Mouse (Mus musculus) limb, embryonic 15.5 days (tissue): ENCODE measurements around the gene Celsr3. TPM values are rescaled to one million over a fixed set of nuclear protein-coding genes. Genes with fewer than 3 reads are reported as not detected.

Experiments used
- ATAC-seq: fragments of 200-750 bp; cut with Nextera tagmentation; 2 replicates; pipeline ENCODE4 v1.8.0; 2017; ENCODE audit warnings: low read depth, moderate TSS enrichment; ENCODE audit not compliant: insufficient number of reproducible peaks, low FRiP score, low TSS enrichment
- H3K27ac ChIP-seq: fragments of 300-500 bp; sonication (generic); 2 replicates; pipeline ENCODE4 v1.5.1; 2015; ENCODE audit warnings: moderate library complexity, mild to moderate bottlenecking, inconsistent platforms
- H3K27me3 ChIP-seq: fragments of 300-500 bp; sonication (generic); 2 replicates; pipeline ENCODE4 v1.6.1; 2015; ENCODE audit warnings: inconsistent platforms
- H3K36me3 ChIP-seq: fragments of 300-500 bp; sonication (generic); 2 replicates; pipeline ENCODE4 v1.6.1; 2015; ENCODE audit warnings: inconsistent platforms
- H3K4me1 ChIP-seq: fragments of 300-500 bp; sonication (generic); 2 replicates; pipeline ENCODE4 v1.6.1; 2015; ENCODE audit warnings: inconsistent platforms
- H3K4me2 ChIP-seq: fragments of 300-500 bp; sonication (generic); 2 replicates; pipeline ENCODE4 v1.6.1; 2015; ENCODE audit warnings: mild to moderate bottlenecking, inconsistent platforms
- H3K4me3 ChIP-seq: fragments of 300-500 bp; sonication (generic); 2 replicates; pipeline ENCODE4 v1.5.1; 2015; ENCODE audit warnings: mild to moderate bottlenecking, inconsistent platforms
- H3K9ac ChIP-seq: fragments of 300-500 bp; sonication (generic); 2 replicates; pipeline ENCODE4 v1.6.1; 2015; ENCODE audit warnings: inconsistent platforms
- H3K9me3 ChIP-seq: fragments of 300-500 bp; sonication (generic); 2 replicates; pipeline ENCODE4 v1.6.1; 2016; ENCODE audit warnings: inconsistent platforms
- WGBS: fragments of 180-500 bp; shearing (Covaris S2); methylation state at CpG from one replicate; pipeline ENCODE4 v1.1.7; 2015; 5-methylcytosine and 5-hydroxymethylcytosine counted together
- polyA plus RNA-seq: library from polyadenylated mRNA; unstranded; fragments of >200 nt; fragmentation: Nextera tagmentation; extraction: Ambion mirVana; gene quantifications from 2 replicates; pipeline ENCODE4 v1.2.1, GENCODE M21; 2015

Gene Celsr3
- polyA plus RNA-seq = 0.08 and 0.09 TPM in 2 replicates

- no peaks in the 10 kb centered on the region for H3K9me3 ChIP-seq
- H3K4me1 ChIP-seq = peaks cover 23% of the 10 kb centered on the region
- peaks cover 82% of the 10 kb centered on the region for H3K27me3 ChIP-seq
- H3K27ac ChIP-seq = no peak within 1 kb of the TSS
- H3K4me2 ChIP-seq = peak within 1 kb of the TSS; percentile 85
- peak within 1 kb of the TSS; percentile 39 for H3K4me3 ChIP-seq
- whole genome bisulfite sequencing = 4% methylated on average over 54 of the region's 70 CpGs
- H3K9ac ChIP-seq = no peak within 1 kb of the TSS
- H3K36me3 ChIP-seq = no peaks in the 10 kb centered on the region
- ATAC-seq = no peak
Observed at GRCm38 (mm10) chr9:108825820-108826699, at the start of gene Celsr3. Gene Celsr3 (plus strand): TSS chr9:108826320.

GRCm38 (mm10) chr9:108776614-108777013, 49.5 kb upstream of the Celsr3 start:
- H3K4me2 ChIP-seq = no peak overlapping the region
- no peak overlapping the region for H3K27ac ChIP-seq
- no peak overlapping the region for H3K4me3 ChIP-seq
- no peaks in the 10 kb centered on the region for H3K36me3 ChIP-seq
- no peaks in the 10 kb centered on the region for H3K4me1 ChIP-seq
- no peaks in the 10 kb centered on the region for H3K27me3 ChIP-seq
- WGBS = 73% methylated on average over 4 of the region's 4 CpGs
- no peaks in the 10 kb centered on the region for H3K9me3 ChIP-seq
- H3K9ac ChIP-seq = no peak overlapping the region
- no peak for ATAC-seq

GRCm38 (mm10) chr9:108777276-108777675, 48.8 kb upstream of the Celsr3 start:
- Histone ChIP-seq H3K4me3 (no peak overlapping the region), H3K9ac (no peak overlapping the region), H3K9me3 (no peaks in the 10 kb centered on the region), H3K27me3 (no peaks in the 10 kb centered on the region), H3K4me2 (no peak overlapping the region), H3K36me3 (no peaks in the 10 kb centered on the region), H3K27ac (no peak overlapping the region), H3K4me1 (no peaks in the 10 kb centered on the region)
- ATAC-seq = no peak
- 78% methylated on average over 4 of the region's 4 CpGs for WGBS

GRCm38 (mm10) chr9:108780959-108781358, 45.2 kb upstream of the Celsr3 start:
- H3K4me2 ChIP-seq = no peak overlapping the region
- no peak overlapping the region for H3K27ac ChIP-seq
- H3K4me3 ChIP-seq = no peak overlapping the region
- H3K4me1 ChIP-seq = peaks cover 17% of the 10 kb centered on the region
- no peaks in the 10 kb centered on the region for H3K9me3 ChIP-seq
- no peaks in the 10 kb centered on the region for H3K27me3 ChIP-seq
- 61% methylated on average over 5 of the region's 5 CpGs for WGBS
- no peak overlapping the region for H3K9ac ChIP-seq
- no peak for ATAC-seq
- no peaks in the 10 kb centered on the region for H3K36me3 ChIP-seq

- Histone ChIP-seq H3K4me1 (peaks cover 24% of the 10 kb centered on the region), H3K36me3 (no peaks in the 10 kb centered on the region), H3K9ac (no peak overlapping the region), H3K27me3 (no peaks in the 10 kb centered on the region), H3K4me2 (no peak overlapping the region), H3K27ac (no peak overlapping the region), H3K4me3 (no peak overlapping the region), H3K9me3 (no peaks in the 10 kb centered on the region)
- ATAC-seq = no peak
- 69% methylated on average over 4 of the region's 4 CpGs for WGBS
Observed at GRCm38 (mm10) chr9:108781891-108782290, 44.2 kb upstream of the Celsr3 start.

DNA sequence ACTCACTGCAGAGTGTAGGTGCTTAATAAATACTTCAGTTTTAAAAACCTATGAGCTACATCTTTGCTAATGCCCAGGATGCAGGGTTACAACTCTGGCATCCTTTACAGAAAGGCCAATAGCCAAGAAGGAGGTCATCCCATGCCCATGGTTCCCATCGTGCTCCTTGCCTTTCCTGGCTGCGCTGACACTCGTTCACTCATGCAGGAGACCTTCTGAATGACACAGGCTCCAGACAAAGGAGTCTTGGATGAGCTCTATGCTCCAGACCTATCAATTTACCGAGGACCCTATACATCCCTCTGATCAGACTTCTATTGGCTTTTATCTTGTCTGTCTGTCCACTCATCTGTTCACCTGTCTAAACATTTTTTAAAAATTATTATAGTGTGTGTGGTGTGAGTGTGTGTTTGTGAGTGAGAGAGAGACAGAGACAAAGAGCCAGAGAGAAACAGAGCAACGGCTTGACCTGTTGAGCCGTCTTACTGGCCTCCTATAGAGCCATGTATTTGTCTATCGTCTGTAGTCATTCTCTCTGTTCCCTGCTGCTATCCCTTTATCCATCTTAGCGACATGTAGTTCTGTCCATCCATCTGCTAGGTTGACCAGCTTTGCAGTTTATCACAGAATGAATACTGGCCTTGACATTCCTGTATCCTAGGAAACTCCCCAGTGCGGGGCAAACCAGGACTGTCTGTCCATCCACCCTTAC, 43.1 kb upstream of the Celsr3 start:
- Histone ChIP-seq H3K36me3 (no peaks in the 10 kb centered on the region), H3K4me2 (peak overlapping the region; percentile 77), H3K27ac (peak overlapping the region; percentile 61; the same call in 1 of the 2 replicates), H3K4me3 (peak overlapping the region; percentile 85), H3K9ac (0 out of 2 replicates have a peak overlapping the region, but pooled peaks have one; percentile 23), H3K9me3 (no peaks in the 10 kb centered on the region), H3K4me1 (peaks cover 26% of the 10 kb centered on the region), H3K27me3 (no peaks in the 10 kb centered on the region)
- ATAC-seq = no peak
- WGBS = 27% methylated on average over 9 of the region's 9 CpGs

DNA sequence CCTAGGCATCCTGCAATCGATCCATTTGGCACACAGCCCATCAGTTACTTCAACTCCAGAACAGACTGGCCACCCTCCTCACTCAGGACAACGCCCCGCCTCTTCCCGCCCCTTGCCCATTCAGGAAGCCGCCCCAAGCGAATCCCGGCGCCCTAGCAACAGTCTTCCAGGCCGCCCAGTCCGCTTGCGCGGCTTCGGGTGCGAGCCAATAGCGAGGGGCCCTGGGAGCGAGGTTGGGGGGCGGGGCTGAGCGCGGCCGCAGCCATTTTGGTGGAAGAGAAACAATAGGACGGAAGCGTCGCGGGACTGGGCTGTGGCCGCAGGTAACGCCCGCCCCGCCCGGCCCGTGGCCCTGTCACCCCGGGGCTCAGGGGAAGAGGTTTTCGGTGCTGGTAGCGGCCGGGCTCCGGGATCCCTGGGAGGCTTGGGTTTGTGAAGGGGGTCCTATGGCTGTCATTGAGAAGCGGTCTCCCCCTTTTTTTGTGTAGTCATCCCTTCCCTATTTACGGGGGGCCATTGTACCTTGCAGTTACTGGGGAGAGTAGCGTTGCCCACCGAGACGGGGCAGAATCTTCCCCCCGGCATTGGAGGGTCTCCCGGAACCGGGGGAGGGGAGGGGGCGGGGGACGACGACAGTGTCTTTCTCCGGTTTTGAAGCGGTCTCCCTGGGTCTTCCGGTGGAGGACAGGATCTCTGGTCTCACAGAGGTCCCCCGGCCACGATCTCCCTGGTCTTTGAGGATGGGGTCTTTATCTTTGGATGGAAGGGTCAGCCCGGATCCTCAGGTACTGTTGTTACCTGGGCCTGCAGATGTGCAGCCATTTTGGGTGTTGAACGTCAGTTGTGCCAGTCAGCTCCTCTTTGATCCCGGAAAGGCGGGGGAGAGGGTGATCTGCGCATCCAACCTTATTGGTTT, 42.3 kb upstream of the Celsr3 start, which contains the start of gene Ip6k2:
Gene Ip6k2 (plus strand): TSS at position 249 of the 916 bp plus-strand sequence.
- WGBS = under 1% methylated on average over 56 of the region's 56 CpGs
- H3K36me3 ChIP-seq = 0 out of 2 replicates have a peak, but pooled peaks cover 2% of the 10 kb centered on the region
- no peaks in the 10 kb centered on the region for H3K9me3 ChIP-seq
- peak within 1 kb of the TSS; percentile 87 for H3K9ac ChIP-seq
- H3K4me2 ChIP-seq = peak within 1 kb of the TSS; percentile 77
- H3K4me1 ChIP-seq = peaks cover 32% of the 10 kb centered on the region
- peak within 1 kb of the TSS; percentile 85 for H3K4me3 ChIP-seq
- H3K27ac ChIP-seq = peak within 1 kb of the TSS; percentile 85
- ATAC-seq = peak; percentile 96
- H3K27me3 ChIP-seq = no peaks in the 10 kb centered on the region

GRCm38 (mm10) chr9:108785416-108785815, 40.7 kb upstream of the Celsr3 start:
- H3K4me1 ChIP-seq = peaks cover 34% of the 10 kb centered on the region

DNA sequence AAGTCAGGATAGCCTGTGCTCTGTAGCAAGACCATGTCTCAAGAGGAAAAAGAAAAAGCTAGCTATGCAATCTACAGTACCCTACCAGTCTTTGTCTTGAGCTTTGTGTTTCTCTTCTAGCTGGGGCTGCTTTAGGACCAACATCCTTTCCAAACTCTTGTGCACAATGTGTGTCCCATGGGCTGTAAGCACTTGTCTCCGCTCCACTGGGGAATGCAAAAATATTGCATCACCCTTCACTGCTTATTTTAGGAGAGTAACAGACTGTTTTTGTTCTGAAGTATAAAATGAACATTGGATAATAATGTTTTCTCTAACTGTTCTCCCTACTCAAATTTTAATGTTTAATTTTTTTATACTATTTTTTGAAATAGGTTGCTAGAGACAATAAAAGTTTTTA, 39.6 kb upstream of the Celsr3 start:
- Histone ChIP-seq H3K4me1 (peaks cover 38% of the 10 kb centered on the region), H3K9ac (no peak overlapping the region), H3K9me3 (no peaks in the 10 kb centered on the region), H3K36me3 (0 out of 2 replicates have a peak, but pooled peaks cover 2% of the 10 kb centered on the region), H3K4me2 (no peak overlapping the region), H3K4me3 (no peak overlapping the region), H3K27ac (no peak overlapping the region), H3K27me3 (no peaks in the 10 kb centered on the region)
- WGBS = 85% methylated on average over 1 of the region's 1 CpGs
- no peak for ATAC-seq

More at GRCm38 (mm10) chr9:108785416-108785815, 40.7 kb upstream of the Celsr3 start:
- no peak for ATAC-seq
- no peak overlapping the region for H3K9ac ChIP-seq
- H3K4me3 ChIP-seq = peak overlapping the region; percentile 85
- peak overlapping the region; percentile 77 for H3K4me2 ChIP-seq
- no peaks in the 10 kb centered on the region for H3K9me3 ChIP-seq
- no peak overlapping the region for H3K27ac ChIP-seq
- H3K27me3 ChIP-seq = no peaks in the 10 kb centered on the region
- 0 out of 2 replicates have a peak, but pooled peaks cover 2% of the 10 kb centered on the region for H3K36me3 ChIP-seq

DNA sequence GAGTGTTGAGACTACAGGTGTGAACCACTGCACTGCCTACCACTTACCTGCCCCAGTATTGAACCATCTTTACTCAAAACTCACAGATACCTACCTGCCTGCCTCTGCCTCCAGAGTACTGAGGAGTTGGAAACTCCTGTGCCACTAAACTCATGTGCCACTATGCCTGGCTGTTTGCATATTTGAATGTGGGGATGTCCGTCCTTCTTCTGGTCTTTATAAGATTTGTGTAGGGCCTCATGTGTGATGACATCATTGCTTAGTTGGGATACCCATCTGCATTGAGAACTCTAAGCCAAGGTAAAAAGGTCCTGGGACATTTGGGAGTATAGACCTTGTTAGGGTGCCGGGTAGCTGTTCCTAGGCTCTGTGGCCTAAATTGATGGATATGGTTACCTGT, 39.0 kb upstream of the Celsr3 start:
- Histone ChIP-seq H3K36me3 (0 out of 2 replicates have a peak, but pooled peaks cover 2% of the 10 kb centered on the region), H3K4me2 (no peak overlapping the region)

GRCm38 (mm10) chr9:108788713-108789112, 37.4 kb upstream of the Celsr3 start:
- H3K9me3 ChIP-seq = no peaks in the 10 kb centered on the region
- H3K36me3 ChIP-seq = 0 out of 2 replicates have a peak, but pooled peaks cover 2% of the 10 kb centered on the region
- peaks cover 48% of the 10 kb centered on the region for H3K4me1 ChIP-seq
- 64% methylated on average over 3 of the region's 3 CpGs for WGBS
- H3K27ac ChIP-seq = no peak overlapping the region
- no peaks in the 10 kb centered on the region for H3K27me3 ChIP-seq
- H3K9ac ChIP-seq = no peak overlapping the region
- ATAC-seq = no peak
- H3K4me2 ChIP-seq = no peak overlapping the region
- no peak overlapping the region for H3K4me3 ChIP-seq

More for the DNA sequence above, 39.0 kb upstream of the Celsr3 start:
- Histone ChIP-seq H3K27ac (no peak overlapping the region), H3K27me3 (no peaks in the 10 kb centered on the region), H3K4me1 (peaks cover 44% of the 10 kb centered on the region), H3K9me3 (no peaks in the 10 kb centered on the region), H3K9ac (no peak overlapping the region), H3K4me3 (no peak overlapping the region)
- 83% methylated on average over 2 of the region's 2 CpGs for WGBS
- ATAC-seq = no peak
